Mouse (Mus musculus): ENCODE data around the gene Zfp799.

DNA sequence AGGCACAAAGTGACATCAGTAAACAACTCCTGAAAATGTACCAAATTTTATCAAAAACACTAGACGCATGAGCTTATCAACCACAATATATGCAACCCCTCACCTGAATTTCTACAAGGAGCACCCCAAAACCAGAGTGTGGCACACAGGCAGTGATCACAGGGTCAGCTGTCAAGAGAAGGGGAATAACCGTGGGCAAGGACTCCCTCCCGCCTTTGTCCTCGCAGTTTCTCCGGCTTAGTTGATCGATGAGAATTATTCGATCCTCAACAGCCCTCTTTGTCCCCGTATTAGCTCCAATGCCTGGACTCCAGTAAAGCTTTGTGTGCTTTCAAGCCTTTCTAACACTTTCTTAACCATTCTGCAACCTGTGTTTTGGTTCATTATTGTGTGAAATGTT is 21.1 kb downstream of the Zfp799 start:
- TF ChIP-seq CTCF (IDR thresholded peaks at IDR 0.05; ENCODE audit: extremely low read depth, insufficient read length, insufficient replicate concordance, low read depth, low read length) = no peak
- no peak for TF ChIP-seq POLR2A (IDR thresholded peaks at IDR 0.05; ENCODE audit: low read depth, low read length)
